Mouse (Mus musculus) heart, embryonic 12.5 days (tissue): ENCODE measurements around the gene Pid1. TPM values are rescaled to one million over a fixed set of nuclear protein-coding genes. Genes with fewer than 3 reads are reported as not detected.

Experiments
- ATAC-seq: fragments of 200-750 bp; cut with Nextera tagmentation; 2 replicates; pipeline ENCODE4 v1.8.0; 2017; ENCODE audit warnings: moderate TSS enrichment, moderate library complexity; ENCODE audit not compliant: insufficient number of reproducible peaks, low FRiP score
- H3K27ac ChIP-seq: fragments of 300-500 bp; sonication (generic); 2 replicates; pipeline ENCODE4 v1.5.1; 2016; ENCODE audit warnings: mild to moderate bottlenecking, moderate library complexity; ENCODE audit not compliant: poor library complexity, severe bottlenecking
- H3K27me3 ChIP-seq: fragments of 300-500 bp; sonication (generic); replicated peaks from 2 replicates; pipeline ENCODE4 v1.6.1; 2016; ENCODE audit warnings: mild to moderate bottlenecking, moderate library complexity
- H3K36me3 ChIP-seq: fragments of 300-500 bp; sonication (generic); 2 replicates; pipeline ENCODE4 v1.6.1; 2016; ENCODE audit warnings: mild to moderate bottlenecking, moderate library complexity
- H3K4me1 ChIP-seq: fragments of 300-500 bp; sonication (generic); replicated peaks from 2 replicates; pipeline ENCODE4 v1.6.1; 2016; ENCODE audit warnings: mild to moderate bottlenecking
- H3K4me2 ChIP-seq: fragments of 300-500 bp; sonication (generic); 2 replicates; pipeline ENCODE4 v1.6.1; 2016; ENCODE audit warnings: mild to moderate bottlenecking, moderate library complexity
- H3K4me3 ChIP-seq: fragments of 300-500 bp; sonication (generic); 2 replicates; pipeline ENCODE4 v1.5.1; 2016; ENCODE audit warnings: mild to moderate bottlenecking
- H3K9ac ChIP-seq: fragments of 300-500 bp; sonication (generic); 2 replicates; pipeline ENCODE4 v1.6.1; 2016; ENCODE audit warnings: mild to moderate bottlenecking, moderate library complexity
- H3K9me3 ChIP-seq: fragments of 300-500 bp; sonication (generic); replicated peaks from 2 replicates; pipeline ENCODE4 v1.6.1; 2016; ENCODE audit warnings: mild to moderate bottlenecking, moderate library complexity
- WGBS: fragments of 180-500 bp; shearing (Covaris S2); methylation state at CpG from one replicate; pipeline ENCODE4 v1.1.7; 2016; 5-methylcytosine and 5-hydroxymethylcytosine counted together
- polyA plus RNA-seq: library from polyadenylated mRNA; unstranded; fragments of >200 nt; fragmentation: Nextera tagmentation; extraction: Ambion mirVana; gene quantifications from 2 replicates; pipeline ENCODE4 v1.2.1, GENCODE M21; 2016

Pid1 gene
- polyA plus RNA-seq, 1 experiment from 2014 or later = 8.5 TPM

DNA sequence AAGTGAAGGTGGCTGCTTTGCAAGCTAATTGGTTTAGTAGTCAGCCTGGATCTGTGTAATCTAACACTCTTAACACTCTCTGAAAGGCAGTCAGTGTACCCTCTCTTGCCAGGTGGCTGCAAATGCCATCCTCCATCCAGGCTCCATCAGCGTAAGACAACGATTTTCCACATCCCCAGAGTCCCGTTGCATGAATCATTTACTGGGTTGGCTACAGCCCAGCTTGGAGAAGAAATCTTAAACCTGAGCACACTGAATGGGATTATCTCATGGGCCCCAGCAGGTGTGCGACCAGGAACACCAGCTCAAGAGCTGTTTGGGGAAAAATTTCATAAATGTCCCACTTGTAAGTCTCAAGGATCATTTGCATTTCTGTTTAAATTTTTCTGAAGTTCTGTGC is 23.6 kb upstream of the Pid1 start:
- WGBS = 74% methylated on average over 4 of the region's 4 CpGs
- Histone ChIP-seq H3K9me3 (no peaks in the 10 kb centered on the region), H3K4me1 (no peaks in the 10 kb centered on the region), H3K4me2 (no peak overlapping the region), H3K4me3 (no peak overlapping the region), H3K27me3 (no peaks in the 10 kb centered on the region), H3K27ac (no peak overlapping the region), H3K36me3 (no peaks in the 10 kb centered on the region), H3K9ac (no peak overlapping the region)
- ATAC-seq = no peak

DNA sequence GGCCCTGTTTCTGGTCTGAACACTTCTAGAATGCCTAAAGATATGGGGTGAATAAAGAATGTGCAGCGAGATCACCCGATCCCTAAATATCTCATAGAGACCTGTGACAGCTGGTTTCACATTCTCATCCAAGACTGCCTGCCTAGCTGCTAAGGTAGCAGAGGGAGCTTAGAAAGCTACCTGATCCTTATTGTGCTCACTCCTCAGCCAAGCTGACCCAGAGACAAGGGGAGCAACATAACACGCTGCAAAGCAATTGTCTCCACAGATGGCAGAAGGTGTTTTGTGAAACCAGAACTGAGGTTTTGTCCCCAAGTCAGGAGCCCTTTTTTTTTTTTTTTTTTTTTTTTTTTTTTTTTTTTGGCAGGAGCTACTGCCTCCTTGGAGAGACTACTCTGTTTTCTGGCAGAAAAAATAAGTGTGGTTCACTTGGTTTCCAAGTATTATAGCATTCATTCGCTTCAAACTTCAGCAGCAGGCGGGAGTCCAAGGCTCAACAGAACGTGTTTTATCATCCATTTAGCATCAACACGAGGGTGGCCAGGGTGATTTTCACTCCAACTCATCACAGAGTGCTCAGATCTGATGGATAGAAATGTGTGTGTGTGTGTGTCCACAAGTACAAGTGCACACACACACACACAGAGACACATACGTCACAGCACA is 22.6 kb upstream of the Pid1 start:
- Histone ChIP-seq H3K9ac (no peak overlapping the region), H3K27ac (no peak overlapping the region), H3K4me3 (no peak overlapping the region), H3K9me3 (no peaks in the 10 kb centered on the region), H3K27me3 (no peaks in the 10 kb centered on the region), H3K36me3 (no peaks in the 10 kb centered on the region), H3K4me1 (no peaks in the 10 kb centered on the region), H3K4me2 (no peak overlapping the region)
- ATAC-seq = no peak
- WGBS = 79% methylated on average over 8 of the region's 8 CpGs

DNA sequence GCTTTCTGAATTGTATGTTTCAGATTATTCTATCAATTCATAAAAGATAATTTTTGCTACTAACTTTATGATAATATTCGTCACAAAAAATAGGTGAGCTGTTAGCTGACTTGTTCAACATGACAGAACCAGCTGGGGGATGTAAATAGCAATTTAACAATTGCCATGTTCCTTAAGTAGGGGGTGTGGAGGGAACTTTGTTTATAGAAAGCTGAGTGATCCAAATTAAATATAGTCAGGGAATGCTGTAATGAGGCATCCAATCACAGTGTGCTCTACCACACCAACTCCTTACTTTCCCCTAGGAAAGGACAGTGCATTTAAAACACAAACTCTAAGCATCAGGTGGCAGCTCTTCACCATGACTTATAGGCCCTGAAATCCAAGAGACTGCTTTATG is 18.7 kb upstream of the Pid1 start:
- ATAC-seq = no peak
- WGBS = 68% methylated on average over 1 of the region's 1 CpGs

GRCm38 (mm10) chr1:84382064-84382463 is 18.1 kb upstream of the Pid1 start:
- Histone ChIP-seq H3K36me3 (no peaks in the 10 kb centered on the region), H3K27ac (no peak overlapping the region), H3K4me3 (no peak overlapping the region), H3K4me1 (no peaks in the 10 kb centered on the region), H3K9me3 (no peaks in the 10 kb centered on the region), H3K27me3 (no peaks in the 10 kb centered on the region), H3K9ac (no peak overlapping the region), H3K4me2 (no peak overlapping the region)
- 85% methylated on average over 5 of the region's 5 CpGs for WGBS
- no peak for ATAC-seq

More for the DNA sequence above, 18.7 kb upstream of the Pid1 start:
- H3K27me3 ChIP-seq = no peaks in the 10 kb centered on the region
- no peak overlapping the region for H3K4me3 ChIP-seq
- H3K4me1 ChIP-seq = no peaks in the 10 kb centered on the region
- H3K27ac ChIP-seq = no peak overlapping the region
- no peak overlapping the region for H3K4me2 ChIP-seq
- H3K9ac ChIP-seq = no peak overlapping the region
- no peaks in the 10 kb centered on the region for H3K36me3 ChIP-seq
- H3K9me3 ChIP-seq = no peaks in the 10 kb centered on the region

- Histone ChIP-seq H3K27ac (no peak overlapping the region), H3K36me3 (no peaks in the 10 kb centered on the region), H3K4me3 (no peak overlapping the region), H3K27me3 (no peaks in the 10 kb centered on the region), H3K4me1 (no peaks in the 10 kb centered on the region), H3K9me3 (no peaks in the 10 kb centered on the region), H3K4me2 (no peak overlapping the region), H3K9ac (no peak overlapping the region)
- 77% methylated on average over 3 of the region's 3 CpGs for WGBS
- ATAC-seq = no peak
These were observed 16.9 kb upstream of the Pid1 start for GRCm38 (mm10) chr1:84380895-84381294.

DNA sequence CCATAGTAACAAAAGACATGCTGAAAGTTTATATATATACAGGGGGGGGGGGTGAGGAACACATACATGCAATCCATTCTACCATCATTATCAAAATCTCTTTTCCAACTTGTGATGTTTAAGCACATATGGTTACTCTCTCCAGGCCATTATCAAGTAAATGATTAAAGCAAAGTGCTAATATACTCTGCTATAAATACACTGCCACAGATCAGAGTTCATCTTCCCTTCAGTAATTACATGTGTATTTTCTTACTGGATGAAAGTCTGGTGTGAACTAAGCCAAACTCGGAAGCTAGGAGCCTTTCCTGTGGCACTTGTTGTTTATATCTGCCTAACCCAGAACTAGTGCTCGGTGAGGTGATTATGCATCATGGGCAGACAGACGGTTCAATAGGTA is 3.8 kb upstream of the Pid1 start:
- H3K27me3 ChIP-seq = no peaks in the 10 kb centered on the region
- H3K27ac ChIP-seq = no peak overlapping the region
- H3K9ac ChIP-seq = no peak overlapping the region
- H3K9me3 ChIP-seq = no peaks in the 10 kb centered on the region
- H3K4me3 ChIP-seq = no peak overlapping the region
- H3K4me2 ChIP-seq = no peak overlapping the region
- no peaks in the 10 kb centered on the region for H3K36me3 ChIP-seq
- no peak for ATAC-seq
- H3K4me1 ChIP-seq = no peaks in the 10 kb centered on the region
- WGBS = 69% methylated on average over 3 of the region's 3 CpGs

GRCm38 (mm10) chr1:84366553-84366952 is 2.6 kb upstream of the Pid1 start:
- no peaks in the 10 kb centered on the region for H3K4me1 ChIP-seq
- no peak for ATAC-seq
- H3K9me3 ChIP-seq = no peaks in the 10 kb centered on the region
- H3K4me3 ChIP-seq = no peak overlapping the region
- no peak overlapping the region for H3K27ac ChIP-seq
- 58% methylated on average over 3 of the region's 3 CpGs for WGBS
- H3K9ac ChIP-seq = no peak overlapping the region
- no peaks in the 10 kb centered on the region for H3K36me3 ChIP-seq
- no peaks in the 10 kb centered on the region for H3K27me3 ChIP-seq
- H3K4me2 ChIP-seq = no peak overlapping the region

- no peaks in the 10 kb centered on the region for H3K27me3 ChIP-seq
- H3K27ac ChIP-seq = no peak overlapping the region
- no peaks in the 10 kb centered on the region for H3K36me3 ChIP-seq
- H3K4me2 ChIP-seq = no peak overlapping the region
- no peak overlapping the region for H3K9ac ChIP-seq
- no peaks in the 10 kb centered on the region for H3K9me3 ChIP-seq
- 74% methylated on average over 7 of the region's 7 CpGs for WGBS
- ATAC-seq = no peak
- no peak overlapping the region for H3K4me3 ChIP-seq
- no peaks in the 10 kb centered on the region for H3K4me1 ChIP-seq
These were observed 1.0 kb downstream of the Pid1 start for GRCm38 (mm10) chr1:84362709-84363617.

GRCm38 (mm10) chr1:84362209-84362608 is 1.8 kb downstream of the Pid1 start:
- Histone ChIP-seq H3K4me3 (no peak overlapping the region), H3K9ac (no peak overlapping the region), H3K4me2 (no peak overlapping the region), H3K27me3 (no peaks in the 10 kb centered on the region), H3K4me1 (no peaks in the 10 kb centered on the region), H3K36me3 (no peaks in the 10 kb centered on the region), H3K27ac (no peak overlapping the region), H3K9me3 (no peaks in the 10 kb centered on the region)
- WGBS = 68% methylated on average over 1 of the region's 1 CpGs
- ATAC-seq = no peak

- Histone ChIP-seq H3K4me1 (no peaks in the 10 kb centered on the region), H3K9me3 (no peaks in the 10 kb centered on the region), H3K27me3 (no peaks in the 10 kb centered on the region), H3K4me2 (no peak overlapping the region), H3K36me3 (no peaks in the 10 kb centered on the region), H3K4me3 (no peak overlapping the region), H3K27ac (no peak overlapping the region), H3K9ac (no peak overlapping the region)
- WGBS = 68% methylated on average over 3 of the region's 3 CpGs
- ATAC-seq = no peak
These were observed 2.6 kb downstream of the Pid1 start for GRCm38 (mm10) chr1:84361389-84361788.

DNA sequence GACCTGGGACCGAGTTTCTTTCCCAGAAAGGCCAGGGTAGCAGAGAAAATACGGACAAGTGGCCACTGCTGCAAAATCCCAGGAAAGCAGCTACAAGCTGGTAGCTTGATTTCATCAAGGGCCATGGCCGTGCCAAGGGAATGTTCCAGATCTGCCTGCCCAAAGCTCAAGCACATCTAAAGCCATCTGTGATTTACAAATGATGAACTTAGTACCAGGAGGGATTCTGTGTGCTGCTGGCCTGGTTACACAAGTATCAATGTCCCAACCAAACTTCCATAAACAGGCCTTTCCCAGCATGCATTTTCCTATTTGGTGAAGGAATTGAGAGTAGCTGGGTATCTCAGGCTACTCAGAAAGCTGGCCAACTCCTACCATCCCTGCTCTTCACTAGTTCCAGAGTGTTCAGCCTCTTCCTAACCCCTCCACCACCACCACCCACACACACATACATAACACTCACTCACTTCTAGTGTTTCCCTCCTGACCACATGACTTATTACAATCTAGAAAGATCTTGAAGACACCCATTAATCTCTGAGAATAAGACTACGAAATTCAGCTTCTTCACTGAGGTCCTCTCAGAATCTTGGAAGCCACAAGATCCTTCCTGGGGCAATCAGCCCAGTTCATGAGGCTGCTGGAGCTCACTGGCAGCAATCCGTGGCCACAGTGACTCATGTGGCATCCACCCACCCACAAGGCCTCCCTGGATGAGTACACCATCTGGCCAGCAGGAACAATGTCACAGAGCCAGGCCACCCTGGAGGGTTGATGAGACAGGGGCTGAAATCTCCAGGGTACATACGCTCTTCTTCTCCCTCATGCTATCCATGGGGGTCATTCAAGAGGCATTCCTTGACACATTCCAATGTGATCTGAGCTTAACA is 4.1 kb downstream of the Pid1 start:
- Histone ChIP-seq H3K4me1 (no peaks in the 10 kb centered on the region), H3K27ac (no peak overlapping the region), H3K4me2 (no peak overlapping the region), H3K9me3 (no peaks in the 10 kb centered on the region), H3K4me3 (no peak overlapping the region), H3K36me3 (no peaks in the 10 kb centered on the region), H3K27me3 (no peaks in the 10 kb centered on the region), H3K9ac (no peak overlapping the region)
- no peak for ATAC-seq
- 74% methylated on average over 6 of the region's 6 CpGs for WGBS
